Mouse (Mus musculus) liver, postnatal 0 days (tissue): Measurements from ENCODE around the gene Nyx.

Source experiments
- CTCF ChIP-seq: sonication (generic); IDR thresholded peaks from 2 replicates; pipeline ENCODE4 v1.5.1; 2016; ENCODE audit warnings: antibody characterized with exemption, low read depth
- EP300 ChIP-seq: IDR thresholded peaks from 2 replicates; pipeline ENCODE4 v1.6.1; 2016; ENCODE audit warnings: antibody characterized with exemption, low read depth, mild to moderate bottlenecking

DNA sequence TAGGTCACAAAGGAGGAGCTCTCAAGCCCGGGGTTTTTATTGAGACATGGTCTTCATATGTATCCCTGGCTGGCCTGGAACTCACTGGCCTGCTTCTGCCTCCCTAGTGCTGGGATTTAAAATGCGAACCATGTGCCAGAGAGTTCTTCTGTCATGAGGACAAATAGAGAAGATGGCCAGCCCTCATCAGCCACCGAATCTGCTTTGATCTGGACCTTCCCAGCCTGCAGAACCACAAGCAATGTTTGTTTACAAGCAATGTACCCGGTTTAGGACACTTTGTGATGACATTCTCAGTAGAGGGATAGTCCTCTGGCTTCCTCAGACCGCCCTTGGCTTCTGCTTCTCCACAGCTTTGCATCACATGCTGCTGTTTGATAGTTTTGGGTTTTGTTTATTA is 12.4 kb downstream of the Nyx start:
- no peak for TF ChIP-seq CTCF
- no peak for TF ChIP-seq EP300
